Mouse (Mus musculus) erythroblast, embryonic 14.5 days (primary cell): ENCODE measurements around the gene Qars.

Experiments
- GATA1 ChIP-seq: IDR thresholded peaks from 2 replicates; pipeline ENCODE4 v1.6.1; 2012; ENCODE audit warnings: low read length, inconsistent platforms, mixed read lengths
- TAL1 ChIP-seq: IDR thresholded peaks from 3 replicates; pipeline ENCODE4 v1.6.1; 2012; ENCODE audit warnings: low read length, inconsistent platforms, mixed read lengths

DNA sequence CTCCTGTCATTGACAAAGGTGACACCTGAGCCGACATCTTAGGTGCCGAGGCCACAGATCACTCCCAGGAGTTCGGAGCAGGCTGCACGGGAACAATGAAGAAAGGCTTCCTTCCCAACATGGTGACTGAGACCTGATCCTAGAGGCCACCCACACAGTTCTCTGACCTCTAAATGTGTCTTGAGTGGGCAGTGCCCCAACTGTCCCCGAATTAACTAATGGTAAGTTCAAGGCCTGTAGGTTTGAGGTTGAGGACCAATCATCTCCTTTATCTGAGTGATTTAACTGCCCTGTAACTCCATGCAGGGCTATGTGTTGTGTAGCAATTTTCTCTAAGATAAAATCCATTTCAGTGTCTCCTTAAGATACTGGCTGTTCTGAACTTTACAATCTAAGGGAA is 38.1 kb upstream of the Qars start:
- TF ChIP-seq TAL1 (no peak), GATA1 (no peak)
